Mouse (Mus musculus) heart, adult 2 months (tissue): ENCODE measurements around the gene Chit1. TPM values are rescaled to one million over a fixed set of nuclear protein-coding genes. Genes with fewer than 3 reads are reported as not detected.

ENCODE experiments used
- DNase-seq, 2 experiments: peaks; one replicate each; pipeline ENCODE4 v3.0.0; 2021
- H3K27ac ChIP-seq: fragments of 200-600 bp; 2 replicates; pipeline ENCODE4 v1.8.1; 2022
- H3K27me3 ChIP-seq: fragments of 200-500 bp; 2 replicates; pipeline ENCODE4 v1.6.1; 2012; ENCODE audit warnings: mild to moderate bottlenecking, low read length, inconsistent platforms, mixed read lengths; ENCODE audit not compliant: control insufficient read depth, insufficient read depth
- H3K36me3 ChIP-seq: fragments of 200-500 bp; 2 replicates; pipeline ENCODE4 v1.6.1; 2012; ENCODE audit warnings: low read length, inconsistent platforms; ENCODE audit not compliant: control insufficient read depth, insufficient read depth
- H3K4me1 ChIP-seq: fragments of 200-500 bp; 2 replicates; pipeline ENCODE4 v1.6.1; 2011; ENCODE audit warnings: low read length; ENCODE audit not compliant: control insufficient read depth, insufficient read depth
- H3K4me3 ChIP-seq: fragments of 200-600 bp; 2 replicates; pipeline ENCODE4 v1.8.1; 2022
- H3K79me2 ChIP-seq: fragments of 200-500 bp; replicated peaks from 2 replicates; pipeline ENCODE4 v1.6.1; 2012; ENCODE audit warnings: mild to moderate bottlenecking, inconsistent platforms, low read length, moderate library complexity, mixed read lengths; ENCODE audit not compliant: control insufficient read depth, insufficient read depth
- H3K9ac ChIP-seq: fragments of 200-500 bp; 2 replicates; pipeline ENCODE4 v1.6.1; 2012; ENCODE audit warnings: low read depth, mild to moderate bottlenecking, control low read depth, inconsistent platforms, low read length, mixed read lengths
- CTCF ChIP-seq: fragments of 200-600 bp; IDR thresholded peaks from 2 replicates; pipeline ENCODE4 v1.8.1; 2022; ENCODE audit warnings: antibody characterized with exemption, mild to moderate bottlenecking, moderate library complexity
- EP300 ChIP-seq: fragments of 200-500 bp; IDR thresholded peaks from 2 replicates; pipeline ENCODE4 v1.6.1; 2011; ENCODE audit warnings: low read depth, low read length, control low read depth; ENCODE audit not compliant: insufficient read depth
- POLR2A ChIP-seq: fragments of 200-500 bp; IDR thresholded peaks from 2 replicates; pipeline ENCODE4 v1.6.1; 2011; ENCODE audit warnings: mild to moderate bottlenecking, low read depth, low read length, control low read depth; ENCODE audit not compliant: insufficient read depth
- WGBS: fragments of 180-500 bp; shearing (Covaris S2); methylation state at CpG from one replicate; pipeline ENCODE4 v1.1.7; 2018; 5-methylcytosine and 5-hydroxymethylcytosine counted together
- intact Hi-C: fragments of 180-260 bp; cut with DNase I; formaldehyde crosslinking; loops from one replicate; pipeline ENCODE4 v1.15.1; 2025
- polyA plus RNA-seq: library from polyadenylated mRNA; depleted of rRNA; stranded (reverse); fragments of >200 nt; gene quantifications from 2 replicates; pipeline ENCODE4 v1.2.3, GENCODE M21; 2012
- total RNA-seq, 2 experiments: library from RNA; stranded (reverse); gene quantifications; 2 replicates each; pipeline ENCODE4 v1.2.3; 2021

The Chit1 gene
- total and polyA plus RNA-seq, 3 experiments = 0.16 TPM; not detected in 2

DNA sequence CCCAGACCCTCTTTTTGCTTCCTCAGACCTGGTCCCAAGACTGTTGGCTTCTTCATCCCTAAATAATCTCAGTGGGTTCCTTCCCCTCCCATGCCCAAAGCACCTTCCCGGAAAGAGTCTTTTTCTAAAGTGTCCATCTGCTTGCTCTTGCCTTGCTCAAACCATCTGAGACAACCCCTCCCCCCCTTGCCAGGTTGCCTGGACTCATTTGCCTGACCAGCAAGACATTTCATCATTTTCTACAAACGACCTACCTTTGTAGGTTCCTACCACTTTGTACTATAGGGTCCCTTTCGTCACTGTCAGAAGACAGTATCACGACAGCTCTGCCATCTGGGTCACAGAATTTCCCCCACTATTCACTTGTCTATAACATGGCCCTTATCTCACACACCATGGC is 30.6 kb upstream of the Chit1 start:
- H3K36me3 ChIP-seq = peaks cover 18% of the 10 kb centered on the region
- peaks cover 32% of the 10 kb centered on the region for H3K4me1 ChIP-seq
- peaks cover 2% of the 10 kb centered on the region for H3K79me2 ChIP-seq
- intact Hi-C loops = no loop called here
- H3K9ac ChIP-seq = 0 out of 2 replicates have a peak overlapping the region, but pooled peaks have one; percentile 45
- H3K27me3 ChIP-seq = no peaks in the 10 kb centered on the region
- TF ChIP-seq POLR2A = no peak
- TF ChIP-seq CTCF = no peak
- no peak for TF ChIP-seq EP300
- H3K4me3 ChIP-seq = no peak overlapping the region
- H3K27ac ChIP-seq = peak overlapping the region; percentile 99
- 86% methylated on average over 4 of the region's 4 CpGs for WGBS
- peak; percentile 11 to 32 for DNase-seq

GRCm38 (mm10) chr1:134080881-134081450 is 30.1 kb upstream of the Chit1 start:
- peak; percentile 34 to 36 for DNase-seq
- intact Hi-C loops = loop anchor here (1.0 kb wide), 1 partner anchor 11 kb away; no protein-coding TSS in a partner anchor
- Histone ChIP-seq H3K27me3 (no peaks in the 10 kb centered on the region), H3K36me3 (peaks cover 13% of the 10 kb centered on the region), H3K4me1 (peaks cover 33% of the 10 kb centered on the region), H3K27ac (peak overlapping the region; percentile 99), H3K4me3 (no peak overlapping the region), H3K9ac (no peak overlapping the region), H3K79me2 (peaks cover 2% of the 10 kb centered on the region)
- TF ChIP-seq CTCF = no peak
- TF ChIP-seq EP300 = 0 out of 2 replicates have a peak, but pooled peaks have one; percentile 28
- WGBS = 61% methylated on average over 5 of the region's 5 CpGs

- H3K9ac ChIP-seq = peak overlapping the region; percentile 17
- H3K79me2 ChIP-seq = peaks cover 2% of the 10 kb centered on the region
- TF ChIP-seq CTCF (no peak), POLR2A (no peak), EP300 (0 out of 2 replicates have a peak, but pooled peaks have one; percentile 6)
- peak overlapping the region; percentile 92 for H3K27ac ChIP-seq
- no peaks in the 10 kb centered on the region for H3K27me3 ChIP-seq
- peak; percentile 79 to 81 for DNase-seq
- no peaks in the 10 kb centered on the region for H3K36me3 ChIP-seq
- WGBS = 11% methylated on average over 11 of the region's 11 CpGs
- H3K4me3 ChIP-seq = no peak overlapping the region
- intact Hi-C loops = no loop called here
- H3K4me1 ChIP-seq = peaks cover 42% of the 10 kb centered on the region
These were observed 28.0 kb upstream of the Chit1 start for GRCm38 (mm10) chr1:134082987-134083516.

DNA sequence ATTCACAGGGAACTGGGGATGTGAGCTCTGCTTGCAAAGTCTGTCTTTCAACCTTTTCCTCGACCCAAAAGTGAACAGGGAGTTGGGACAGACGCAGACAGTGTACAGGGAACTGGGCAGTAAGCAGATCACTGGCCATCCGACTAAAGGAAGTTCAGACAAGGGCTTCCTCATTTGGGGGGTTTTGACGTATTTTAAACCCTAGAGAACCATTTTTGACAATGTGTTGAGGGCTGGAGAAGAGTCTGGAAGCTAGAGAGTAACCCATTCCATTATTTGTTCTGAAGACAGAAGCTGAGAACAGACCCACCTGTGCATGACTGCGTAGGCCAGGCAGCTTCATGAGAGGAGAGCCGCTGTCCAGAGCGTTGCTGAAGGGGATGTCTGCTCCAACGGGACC is 27.4 kb upstream of the Chit1 start:
- no peaks in the 10 kb centered on the region for H3K36me3 ChIP-seq
- no peaks in the 10 kb centered on the region for H3K79me2 ChIP-seq
- no peaks in the 10 kb centered on the region for H3K27me3 ChIP-seq
- 75% methylated on average over 8 of the region's 8 CpGs for WGBS
- DNase-seq = peak; percentile 21 to 40
- intact Hi-C loops = no loop called here
- H3K4me1 ChIP-seq = peaks cover 42% of the 10 kb centered on the region
- H3K27ac ChIP-seq = peak overlapping the region; percentile 92
- H3K9ac ChIP-seq = no peak overlapping the region
- no peak overlapping the region for H3K4me3 ChIP-seq
- TF ChIP-seq CTCF = no peak
- no peak for TF ChIP-seq EP300
- no peak for TF ChIP-seq POLR2A

- Histone ChIP-seq H3K27me3 (no peaks in the 10 kb centered on the region), H3K4me3 (no peak overlapping the region), H3K27ac (peak overlapping the region; percentile 92), H3K36me3 (no peaks in the 10 kb centered on the region), H3K9ac (no peak overlapping the region), H3K79me2 (no peaks in the 10 kb centered on the region), H3K4me1 (peaks cover 42% of the 10 kb centered on the region)
- TF ChIP-seq CTCF (no peak), EP300 (0 out of 2 replicates have a peak, but pooled peaks have one; percentile 33)
- DNase-seq = peak in 1 of 2 experiments; percentile 35
- intact Hi-C loops = no loop called here
- 52% methylated on average over 3 of the region's 3 CpGs for WGBS
These were observed 26.9 kb upstream of the Chit1 start for GRCm38 (mm10) chr1:134084128-134084527.

DNA sequence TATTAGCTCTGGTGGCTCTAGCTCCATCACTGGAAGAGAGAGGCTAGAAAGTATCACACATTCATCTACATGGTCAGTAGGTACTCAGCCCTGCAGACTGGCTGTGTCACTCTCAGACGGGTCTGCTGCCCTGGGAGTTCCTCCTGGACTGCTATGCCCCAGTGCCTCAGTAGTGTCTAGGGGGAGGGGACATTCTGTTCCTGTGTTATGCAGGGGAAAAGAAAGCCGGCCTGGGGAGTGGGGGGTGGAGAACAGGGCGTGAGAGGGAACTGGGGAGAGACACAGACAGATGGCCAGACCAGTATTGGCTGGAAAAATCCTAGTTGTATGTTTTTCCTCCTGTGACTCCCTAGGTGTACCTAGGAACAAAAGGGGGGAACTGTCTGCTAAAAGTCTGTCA is 25.0 kb upstream of the Chit1 start:
- Histone ChIP-seq H3K27me3 (no peaks in the 10 kb centered on the region), H3K36me3 (no peaks in the 10 kb centered on the region), H3K4me1 (peaks cover 34% of the 10 kb centered on the region), H3K79me2 (no peaks in the 10 kb centered on the region), H3K4me3 (no peak overlapping the region), H3K27ac (peak overlapping the region; percentile 72), H3K9ac (no peak overlapping the region)
- whole genome bisulfite sequencing = 70% methylated on average over 3 of the region's 3 CpGs
- intact Hi-C loops = no loop called here
- no peak for DNase-seq
- TF ChIP-seq POLR2A (no peak), CTCF (no peak), EP300 (no peak)
